Mouse (Mus musculus) c-Kit-negative CD71-positive TER-119-positive erythroid progenitor cells, embryonic 14.5 days (primary cell): Measurements from ENCODE around the gene BC147527.
"Not testable (repeated sequence)": the region's sequence is repeated elsewhere in the genome, so short reads cannot be mapped to it uniquely, and the experiment has no call there.

Experiments used
- DNase-seq: peaks from one replicate; pipeline ENCODE4 v3.0.0-alpha.2; 2013; ENCODE audit warnings: low read depth, low spot score

BC147527 gene

DNA sequence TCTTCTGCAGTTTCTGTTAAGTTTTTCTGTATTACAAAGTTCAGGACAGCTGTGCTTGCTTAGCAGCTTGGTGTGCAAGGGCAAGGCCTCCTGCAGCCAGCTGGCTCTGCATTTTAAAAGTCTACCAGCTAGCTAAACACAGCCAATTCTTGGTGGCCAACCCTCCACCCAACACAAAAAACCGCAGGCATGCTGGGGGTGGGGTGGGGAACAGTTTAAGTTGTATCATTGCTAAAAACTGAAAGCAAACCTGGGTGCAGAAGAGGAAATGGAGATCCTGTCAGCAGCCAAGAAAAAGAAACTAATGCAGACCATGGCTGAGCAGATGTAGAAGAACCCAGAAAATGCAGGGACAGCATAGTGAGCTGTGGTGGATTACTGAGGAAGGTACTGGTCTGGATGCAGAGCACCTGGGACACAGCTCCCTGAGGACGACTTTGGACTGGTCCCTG is at the start of gene BC147527:
Gene BC147527 (plus strand): TSS at position 402 of the 452 bp plus-strand sequence.
- no peak for DNase-seq

DNA sequence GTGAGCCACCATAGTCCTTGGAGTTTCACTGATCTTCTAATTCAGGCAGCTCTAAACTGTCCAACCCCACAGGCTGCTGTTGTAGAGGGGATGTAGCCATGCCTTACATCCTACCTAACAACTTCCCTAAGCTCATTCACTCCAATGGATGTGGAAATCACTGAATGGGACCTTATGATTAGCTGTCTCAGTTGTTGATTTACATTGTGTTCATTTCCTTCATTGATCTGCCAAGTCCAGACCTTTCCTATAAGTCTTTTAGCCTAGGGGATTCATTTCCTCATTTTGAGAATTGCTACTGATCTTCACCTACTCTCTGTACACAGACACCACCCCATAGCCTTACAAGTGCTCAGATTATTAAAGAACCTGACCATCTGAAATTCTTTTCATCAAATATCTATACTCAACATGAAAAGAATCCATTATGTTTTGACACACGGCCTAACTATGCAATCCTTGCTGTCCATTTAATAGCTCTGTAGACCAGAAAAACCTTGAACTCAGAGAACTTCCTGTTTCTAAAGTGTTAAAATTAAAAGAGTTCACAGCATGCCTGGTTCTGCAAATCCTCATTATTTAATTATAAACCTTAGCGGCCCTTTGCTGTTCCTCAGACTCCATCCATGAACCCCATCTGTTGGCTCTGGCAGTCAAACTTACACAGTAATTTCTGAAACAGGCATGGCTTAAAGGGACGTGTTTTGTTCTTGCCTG is 48.8 kb upstream of the BC147527 start:
- not testable (repeated sequence) for DNase-seq

DNA sequence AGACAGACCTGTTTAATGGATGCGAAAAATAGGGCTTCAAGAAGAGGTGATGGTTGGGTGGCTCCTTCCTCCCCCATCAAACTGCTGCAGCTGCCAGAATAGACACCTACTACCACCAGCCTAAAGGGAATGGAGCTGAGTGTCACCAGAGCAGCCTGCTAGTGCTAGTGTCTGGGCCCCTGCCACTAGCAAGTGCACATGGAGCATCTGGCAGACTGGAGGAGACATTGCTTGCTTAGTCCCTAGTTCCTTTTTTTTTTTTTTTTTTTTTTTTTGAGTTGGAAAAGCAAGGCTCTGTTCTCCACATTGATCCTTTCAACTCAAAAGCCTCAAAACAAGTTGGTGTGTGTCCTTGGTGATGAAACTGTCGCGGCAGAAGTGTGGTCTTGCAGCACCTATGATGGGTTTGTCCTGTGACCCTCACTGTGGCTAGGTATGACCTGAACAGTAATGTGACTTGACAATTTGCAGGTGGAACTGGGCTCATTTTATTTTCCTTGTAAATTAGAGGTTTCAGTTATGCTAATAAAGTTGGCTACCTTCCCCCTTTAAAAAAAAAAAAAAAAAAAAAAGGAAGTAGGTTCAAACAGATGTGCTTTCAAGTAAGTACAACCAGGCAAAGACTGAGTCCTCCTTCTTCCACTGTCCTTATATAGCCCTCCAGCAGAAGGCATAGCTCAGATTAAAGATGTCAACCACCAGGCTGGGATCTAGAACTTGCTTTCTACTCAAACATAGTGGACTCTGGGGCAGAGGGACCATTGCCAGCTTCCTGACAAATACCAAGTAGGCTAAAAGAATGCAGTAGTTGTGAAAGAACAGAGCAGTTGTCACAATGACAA is 41.2 kb upstream of the BC147527 start:
- not testable (repeated sequence) for DNase-seq

DNA sequence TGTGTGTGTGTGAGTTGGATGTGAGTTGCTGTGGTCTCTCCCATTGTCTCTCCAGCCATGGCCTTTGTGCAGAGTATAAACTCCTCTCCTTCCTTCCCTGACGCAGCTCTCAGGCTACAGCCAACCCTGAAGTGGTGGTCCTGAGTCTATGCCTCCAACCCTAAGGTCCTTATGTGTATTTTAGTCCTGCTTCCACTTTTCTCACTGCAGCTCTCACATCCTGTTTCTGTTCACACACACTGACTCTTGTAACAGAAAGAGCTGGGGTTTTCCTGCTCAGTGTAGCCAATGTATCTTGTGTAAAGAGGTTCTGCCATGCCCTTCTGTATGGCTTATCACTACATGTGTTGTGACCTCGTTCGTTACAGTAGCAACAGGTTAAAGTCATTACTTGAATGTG is 40.5 kb upstream of the BC147527 start:
- not testable (repeated sequence) for DNase-seq

DNA sequence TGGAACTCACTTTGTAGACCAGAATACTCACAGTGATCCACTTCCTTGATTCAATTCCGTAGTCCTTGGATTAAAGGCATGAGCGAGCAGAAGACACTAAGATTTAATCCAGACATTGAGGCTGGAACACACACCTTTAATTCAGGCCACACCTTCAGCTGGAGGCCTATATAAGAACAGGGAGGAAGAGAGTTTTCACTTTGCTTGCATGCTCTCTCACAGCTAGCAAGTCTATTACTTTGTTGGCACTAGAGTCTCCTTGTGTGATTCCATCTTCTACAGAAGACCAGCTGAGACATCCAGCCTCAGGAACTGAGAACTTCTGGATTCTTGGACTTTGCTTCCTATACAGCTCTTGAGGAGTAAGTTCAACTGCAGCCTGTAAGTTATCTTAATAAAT is 37.3 kb upstream of the BC147527 start, which contains the start of gene AF067061:
Gene AF067061 (plus strand): TSS at position 245 of the 400 bp plus-strand sequence.
- not testable (repeated sequence) for DNase-seq

GRCm38 (mm10) chr13:120277837-120278236 is 22.4 kb upstream of the BC147527 start:
- DNase-seq = not testable (repeated sequence)

DNA sequence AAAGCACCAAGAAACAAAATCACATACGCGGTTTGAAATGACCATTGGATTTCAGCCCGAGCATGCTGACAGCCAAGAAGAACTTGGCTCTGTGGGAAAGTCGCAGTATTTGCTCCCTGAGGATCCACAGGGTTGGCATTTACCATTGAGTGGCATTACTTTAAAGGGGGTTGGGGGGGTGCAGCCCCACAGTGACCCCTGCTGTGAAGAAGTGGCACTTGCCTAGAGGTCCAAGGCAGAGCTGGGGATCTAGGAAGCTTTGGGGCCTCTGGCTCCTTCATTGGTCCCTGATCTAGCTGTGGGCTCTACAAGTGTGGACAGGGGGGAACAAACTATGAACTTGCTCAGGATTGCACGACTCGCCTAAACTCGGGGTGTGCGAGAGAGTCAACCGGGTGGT is 21.4 kb upstream of the BC147527 start:
- no peak for DNase-seq

- no peak for DNase-seq
Measured at GRCm38 (mm10) chr13:120299324-120299894, 783 bp upstream of the BC147527 start.

GRCm38 (mm10) chr13:120300853-120301252 is 661 bp downstream of the BC147527 start:
- no peak for DNase-seq

GRCm38 (mm10) chr13:120310749-120311148 is 10.6 kb downstream of the BC147527 start:
- DNase-seq = no peak

GRCm38 (mm10) chr13:120313584-120313983 is 13.4 kb downstream of the BC147527 start:
- DNase-seq = no peak

DNA sequence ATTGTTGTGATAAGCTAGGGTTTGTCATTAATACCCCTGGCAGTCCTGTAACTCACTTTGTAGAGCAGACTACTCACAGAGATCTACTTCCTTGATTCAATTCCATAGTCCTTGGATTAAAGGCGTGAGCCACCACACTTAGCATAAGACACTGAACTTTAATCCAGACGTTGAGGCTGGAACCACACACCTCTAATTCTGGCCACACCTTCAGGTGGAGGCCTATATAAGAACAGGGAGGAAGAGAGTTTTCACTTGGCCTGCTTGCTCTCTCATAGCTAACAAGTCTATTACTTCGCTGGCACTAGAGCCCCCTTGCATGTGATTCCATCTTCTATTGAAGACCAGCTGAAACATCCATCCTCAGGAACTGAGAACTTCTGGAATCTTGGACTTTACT is 16.4 kb downstream of the BC147527 start, which contains the start of gene Tcstv3:
Gene Tcstv3 (plus strand): TSS at position 301 of the 400 bp plus-strand sequence.
- DNase-seq = not testable (repeated sequence)

- DNase-seq = no peak
Measured at GRCm38 (mm10) chr13:120320183-120320582, 20.0 kb downstream of the BC147527 start.

DNA sequence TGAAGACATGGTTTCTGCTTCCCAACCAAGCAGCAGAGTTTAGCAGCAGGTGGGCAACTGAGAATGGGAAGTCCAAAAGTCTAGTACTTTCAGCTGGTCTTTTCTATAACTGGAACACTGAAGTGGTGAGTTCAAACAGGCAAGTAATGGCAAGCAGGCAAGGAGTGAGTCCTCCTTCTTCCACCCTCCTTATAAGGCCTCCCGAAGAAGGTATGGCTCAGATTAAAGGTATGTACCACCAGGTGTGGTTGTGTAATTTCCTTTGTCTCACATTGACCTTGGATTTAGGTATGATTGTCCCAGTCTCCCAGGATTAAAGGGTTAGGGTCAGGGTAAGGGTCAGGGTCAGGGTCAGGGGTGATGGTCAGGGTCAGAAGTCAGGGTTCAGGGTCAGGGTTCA is 20.5 kb downstream of the BC147527 start:
- DNase-seq = no peak
